Comparison of ENCODE assay signal across 8 mouse cellular contexts in genomic region chr9:114780746-114781525, GRCm38 (mm10). TPM values are rescaled to one million over a fixed set of nuclear protein-coding genes. Genes with fewer than 3 reads are reported as not detected.
A peak's percentile ranks its signal among the peaks of the same experiment; 100 is the strongest.
DNase-seq lines count a peak whose midpoint lies in the region; ATAC-seq lines count a peak whose summit lies in the region.

No protein-coding gene starts in this region.

- H3K4me2 ChIP-seq in forebrain, embryonic 11.5 days (ENCODE audit: low read depth, low read length, severe bottlenecking) = peak overlapping the region; percentile 98

- peak; percentile 38; the same call in 1 of the 2 replicates for ATAC-seq in forebrain, embryonic 11.5 days (replicated peaks; ENCODE audit: low FRiP score)
- ATAC-seq in megakaryocyte progenitor cell, adult 5-6 weeks (replicated peaks; ENCODE audit: poor library complexity) = peak; percentile 30

- peak; percentile 30 for DNase-seq in cerebellum, adult 11 months
- no peak for DNase-seq in cerebellum, adult 11-12 months
- DNase-seq in adrenal gland, adult 18-20 months (ENCODE audit: low spot score in 2 of 2) = peak; percentile 54 to 63
- peak; percentile 78 for DNase-seq in forebrain, embryonic 11.5 days (ENCODE audit: low spot score)
- peak; percentile 57 for DNase-seq in heart, postnatal 4 days
- peak; percentile 26 for DNase-seq in left cerebral cortex, postnatal 4 days
- peak; percentile 26 for DNase-seq in spleen, adult 12 weeks (ENCODE audit: low spot score)

- H3K27me3 ChIP-seq in forebrain, embryonic 11.5 days (ENCODE audit: control insufficient read depth, insufficient read depth, low read length) = 0 out of 2 replicates have a peak, but pooled peaks cover 2% of the 10 kb centered on the region

- H3K4me3 ChIP-seq in forebrain, embryonic 11.5 days (ENCODE audit: low read depth, low read length) = peak overlapping the region; percentile 56

- H3K27ac ChIP-seq in forebrain, embryonic 11.5 days (ENCODE audit: low read depth, low read length) = 0 out of 2 replicates have a peak overlapping the region, but pooled peaks have one; percentile 25

- intact Hi-C loops in left cerebral cortex, postnatal 4 days (cut with DNase I) = no loop called here

- no peaks in the 10 kb centered on the region for H3K9me3 ChIP-seq in forebrain, embryonic 11.5 days (ENCODE audit: control insufficient read depth, low read length)

- H3K4me1 ChIP-seq in forebrain, embryonic 11.5 days (replicated peaks; ENCODE audit: control insufficient read depth, insufficient read depth, low read length) = peaks cover 5% of the 10 kb centered on the region; the same call in 1 of the 2 replicates

- H3K9ac ChIP-seq in forebrain, embryonic 11.5 days (ENCODE audit: low read length) = peak overlapping the region; percentile 78

- H3K36me3 ChIP-seq in forebrain, embryonic 11.5 days (ENCODE audit: control insufficient read depth, insufficient read depth, low read length) = no peaks in the 10 kb centered on the region

- WGBS in forebrain, embryonic 11.5 days = under 1% methylated on average over 37 of the region's 38 CpGs

RNA-seq across cellular contexts. Expression of gene Cmtm7, which starts 0.7 kb away (rescaled TPM):
- total RNA-seq in adrenal gland, adult 18-20 months (2021) = 10 to 100 TPM; 18.3 to 34.4 TPM
- 50.6 and 63.5 TPM in 2 replicates for polyA plus RNA-seq in forebrain, embryonic 11.5 days (2014; fragmentation: Nextera tagmentation; extraction: Ambion mirVana)
- total RNA-seq in heart, postnatal 4 days (2021) = 10 to 100 TPM; 44.0 to 47.2 TPM
- 1 to 10 TPM; 3.1 to 3.8 TPM for total RNA-seq in left cerebral cortex, postnatal 4 days (2021)
- 499 and 542 TPM in 2 replicates for total RNA-seq in megakaryocyte progenitor cell, adult 5-6 weeks (2015)
- 712 and 803 TPM in 2 replicates for total RNA-seq in megakaryocyte progenitor cell, adult 5-6 weeks (2017)

RNA-seq across cellular contexts. Expression of gene Cmtm6, which starts 50.0 kb away (rescaled TPM):
- total RNA-seq in adrenal gland, adult 18-20 months (2021) = 100 to 1,000 TPM in 1 of 2 experiments, 10 to 100 TPM in 1; 59.9 to 106 TPM
- 26.9 and 27.2 TPM in 2 replicates for polyA plus RNA-seq in forebrain, embryonic 11.5 days (2014; fragmentation: Nextera tagmentation; extraction: Ambion mirVana)
- total RNA-seq in heart, postnatal 4 days (2021) = 10 to 100 TPM; 32.5 to 33.6 TPM
- 10 to 100 TPM; 19.6 to 20.6 TPM for total RNA-seq in left cerebral cortex, postnatal 4 days (2021)
- 29.1 and 31.1 TPM in 2 replicates for total RNA-seq in megakaryocyte progenitor cell, adult 5-6 weeks (2015)
- total RNA-seq in megakaryocyte progenitor cell, adult 5-6 weeks (2017) = 43.1 and 46.2 TPM in 2 replicates

Comparison
In these comparisons a context has a peak if more than half of its experiments do, and no peak if none do; other contexts are left out.
1. RNA of gene Cmtm7, which starts 0.7 kb away (total RNA-seq): 499 to 803 TPM in megakaryocyte progenitor cell, adult 5-6 weeks; 44.0 to 47.2 TPM in heart, postnatal 4 days, 18.3 to 34.4 TPM in adrenal gland, adult 18-20 months and 3.1 to 3.8 TPM in left cerebral cortex, postnatal 4 days; every median in the first group is over 10 times any median in the second.